Mouse (Mus musculus): ENCODE measurements around the gene Gm9821.

Gene Gm9821

GRCm38 (mm10) chr2:91929455-91929854 lies 16.0 kb upstream of the Gm9821 start:
- Histone ChIP-seq H3K36me3 (ENCODE audit: insufficient read depth, low read length) (peaks cover 17% of the 10 kb centered on the region), H3K27me3 (ENCODE audit: insufficient read depth, low read length) (peaks cover 46% of the 10 kb centered on the region), H3K4me1 (replicated peaks; ENCODE audit: low read depth, low read length) (peaks cover 87% of the 10 kb centered on the region), H3K9me3 (ENCODE audit: low read length) (no peaks in the 10 kb centered on the region), H3K4me3 (replicated peaks; ENCODE audit: low read length) (peak overlapping the region; percentile 86; the same call in 1 of the 2 replicates)
- no peak for TF ChIP-seq POU5F1 (IDR thresholded peaks at IDR 0.05; ENCODE audit: borderline replicate concordance, low read length)
- TF ChIP-seq NANOG (IDR thresholded peaks at IDR 0.05; ENCODE audit: borderline replicate concordance, low read length) = no peak
- TF ChIP-seq CTCF (conservative IDR thresholded peaks at IDR 0.05; ENCODE audit: low read length) = no peak

DNA sequence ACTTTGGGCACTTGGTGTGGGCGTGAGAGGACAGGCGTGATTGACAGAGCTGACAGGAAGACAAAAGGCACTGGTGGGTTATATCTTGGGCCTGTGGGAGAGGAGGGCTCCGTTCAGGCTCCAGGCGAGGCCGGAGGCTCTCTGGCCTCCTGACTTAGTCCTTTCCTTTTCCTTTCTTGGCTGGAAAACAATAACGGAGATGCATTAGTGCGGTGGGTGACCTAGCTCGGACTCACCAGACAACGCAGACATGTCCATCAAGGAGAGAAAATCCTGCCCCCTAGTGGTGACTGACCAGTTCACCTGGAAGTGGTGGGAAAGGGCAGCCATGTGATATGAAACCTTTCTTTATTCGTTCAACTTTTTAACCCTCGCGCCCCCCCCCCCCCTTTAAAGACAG lies 15.6 kb upstream of the Gm9821 start:
- peak overlapping the region; percentile 86 for H3K4me3 ChIP-seq (replicated peaks; ENCODE audit: low read length)
- peaks cover 42% of the 10 kb centered on the region for H3K27me3 ChIP-seq (ENCODE audit: insufficient read depth, low read length)
- H3K4me1 ChIP-seq (replicated peaks; ENCODE audit: low read depth, low read length) = peaks cover 87% of the 10 kb centered on the region
- TF ChIP-seq NANOG (IDR thresholded peaks at IDR 0.05; ENCODE audit: borderline replicate concordance, low read length) (no peak), CTCF (conservative IDR thresholded peaks at IDR 0.05; ENCODE audit: low read length) (peak; percentile 70), POU5F1 (IDR thresholded peaks at IDR 0.05; ENCODE audit: borderline replicate concordance, low read length) (no peak)
- peaks cover 22% of the 10 kb centered on the region for H3K36me3 ChIP-seq (ENCODE audit: insufficient read depth, low read length)
- no peaks in the 10 kb centered on the region for H3K9me3 ChIP-seq (ENCODE audit: low read length)

DNA sequence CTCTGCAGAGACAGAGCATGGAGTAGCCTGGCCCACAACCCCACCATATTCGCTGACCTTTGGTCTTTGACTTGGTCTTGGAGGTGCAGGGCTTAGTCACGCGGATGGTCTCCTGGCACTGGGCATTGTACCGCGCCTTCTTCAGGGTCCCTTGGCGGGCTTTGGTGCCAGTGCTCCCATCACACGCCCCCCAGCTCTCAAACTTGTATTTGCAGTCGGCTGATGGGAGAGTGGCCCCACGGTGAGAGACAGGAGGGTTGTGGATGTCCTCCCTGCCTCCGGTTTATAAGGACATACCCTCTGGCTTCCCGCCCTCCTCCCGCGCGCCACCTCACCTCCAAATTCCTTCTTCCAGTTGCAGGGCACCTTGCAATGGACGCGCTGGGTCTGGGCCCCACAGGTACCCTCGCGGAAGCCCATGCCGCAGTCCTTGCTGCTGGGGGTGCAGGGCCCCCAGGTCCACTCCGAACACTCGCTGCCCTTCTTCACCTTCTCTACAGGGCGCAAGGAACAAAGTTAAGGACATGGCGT lies 14.7 kb upstream of the Gm9821 start:
- Histone ChIP-seq H3K9me3 (ENCODE audit: low read length) (no peaks in the 10 kb centered on the region), H3K4me3 (replicated peaks; ENCODE audit: low read length) (peak overlapping the region; percentile 86), H3K4me1 (replicated peaks; ENCODE audit: low read depth, low read length) (peaks cover 87% of the 10 kb centered on the region), H3K27me3 (ENCODE audit: insufficient read depth, low read length) (peaks cover 33% of the 10 kb centered on the region), H3K36me3 (ENCODE audit: insufficient read depth, low read length) (peaks cover 31% of the 10 kb centered on the region)
- TF ChIP-seq NANOG (IDR thresholded peaks at IDR 0.05; ENCODE audit: borderline replicate concordance, low read length) (no peak), CTCF (conservative IDR thresholded peaks at IDR 0.05; ENCODE audit: low read length) (no peak), POU5F1 (IDR thresholded peaks at IDR 0.05; ENCODE audit: borderline replicate concordance, low read length) (no peak)

DNA sequence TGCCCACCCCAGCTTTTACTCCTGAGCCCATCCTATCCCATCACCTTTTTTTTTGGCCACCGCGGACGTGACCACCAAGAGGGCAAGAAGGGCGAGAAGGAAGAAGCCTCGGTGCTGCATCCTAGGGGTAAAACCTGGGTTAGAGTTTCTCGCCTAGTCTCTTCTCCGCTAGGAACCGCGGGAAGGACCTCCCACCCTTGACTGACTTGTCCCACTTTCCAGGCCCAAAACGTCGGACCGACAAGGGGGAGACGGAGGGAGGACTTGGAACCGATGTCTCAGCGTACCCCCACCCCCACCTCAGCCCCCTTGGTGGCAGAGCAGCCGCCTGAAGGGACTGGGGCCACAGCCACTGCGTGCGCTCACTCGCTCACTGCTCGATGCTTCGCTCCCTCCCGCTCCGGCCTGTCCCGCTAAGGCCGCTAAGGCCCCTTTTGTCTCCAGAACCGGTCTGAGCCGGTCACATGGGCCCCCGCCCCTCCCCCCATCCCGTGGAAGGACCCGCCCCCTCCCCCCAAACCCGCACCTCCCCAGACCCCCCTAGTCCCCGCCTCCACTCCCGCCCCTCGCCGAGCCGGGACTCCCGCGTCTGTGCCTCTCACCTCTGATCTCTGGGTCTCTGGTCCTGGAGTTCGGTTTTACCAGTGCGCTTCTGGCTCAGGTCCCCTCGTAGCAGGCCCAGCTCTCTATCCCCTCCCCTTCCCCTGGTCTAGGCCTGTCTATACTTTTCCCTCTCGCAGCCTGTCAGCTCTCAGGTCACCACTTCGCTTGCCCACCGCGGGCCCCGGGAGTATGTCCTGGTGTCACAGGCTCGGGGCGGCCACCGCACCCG lies 14.0 kb upstream of the Gm9821 start:
- Histone ChIP-seq H3K9me3 (ENCODE audit: low read length) (no peaks in the 10 kb centered on the region), H3K27me3 (ENCODE audit: insufficient read depth, low read length) (peaks cover 26% of the 10 kb centered on the region), H3K4me1 (replicated peaks; ENCODE audit: low read depth, low read length) (peaks cover 88% of the 10 kb centered on the region), H3K4me3 (replicated peaks; ENCODE audit: low read length) (peak overlapping the region; percentile 86), H3K36me3 (ENCODE audit: insufficient read depth, low read length) (peaks cover 38% of the 10 kb centered on the region)
- TF ChIP-seq NANOG (IDR thresholded peaks at IDR 0.05; ENCODE audit: borderline replicate concordance, low read length) = no peak

- peaks cover 88% of the 10 kb centered on the region for H3K4me1 ChIP-seq (replicated peaks; ENCODE audit: low read depth, low read length)
- no peaks in the 10 kb centered on the region for H3K9me3 ChIP-seq (ENCODE audit: low read length)
- peaks cover 20% of the 10 kb centered on the region for H3K27me3 ChIP-seq (ENCODE audit: insufficient read depth, low read length)
- H3K4me3 ChIP-seq (replicated peaks; ENCODE audit: low read length) = peak within 1 kb of the TSS; percentile 86
- H3K36me3 ChIP-seq (ENCODE audit: insufficient read depth, low read length) = peaks cover 45% of the 10 kb centered on the region
- TF ChIP-seq NANOG (IDR thresholded peaks at IDR 0.05; ENCODE audit: borderline replicate concordance, low read length) = no peak
- no peak for TF ChIP-seq POU5F1 (IDR thresholded peaks at IDR 0.05; ENCODE audit: borderline replicate concordance, low read length)
Observed at GRCm38 (mm10) chr2:91932160-91932711, 13.3 kb upstream of the Gm9821 start, which contains the start of gene Mdk. Mdk (minus strand) TSS chr2:91932297.

DNA sequence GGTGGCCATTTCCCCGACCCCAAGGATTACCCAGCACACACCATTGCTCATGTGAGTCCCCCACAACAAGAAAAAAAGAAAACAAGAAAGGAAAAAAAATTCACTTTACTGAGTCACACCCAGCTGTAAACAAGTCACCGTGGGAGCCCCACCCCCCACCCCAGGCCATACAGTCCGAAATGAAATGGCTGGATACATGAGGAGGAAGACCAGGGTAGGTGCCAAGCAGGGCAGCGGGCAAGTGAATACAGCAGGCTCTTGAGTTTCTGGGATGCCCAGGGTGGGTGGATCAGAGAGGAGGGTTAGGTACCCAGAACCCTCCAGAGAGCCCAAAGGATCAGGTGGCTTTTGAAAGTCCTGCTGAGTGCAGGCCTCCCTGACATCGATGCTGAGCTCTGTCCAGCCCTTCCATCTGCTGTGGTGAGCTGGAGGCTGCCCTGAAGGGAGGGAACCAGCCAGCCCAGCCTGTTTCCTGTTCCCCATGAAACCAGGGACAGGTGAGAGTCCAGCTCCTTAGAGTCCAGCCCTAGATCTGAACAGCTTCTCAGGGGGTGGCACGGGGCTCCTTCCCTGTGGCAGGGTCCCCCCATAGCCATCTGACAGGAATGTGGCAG lies 12.7 kb upstream of the Gm9821 start:
- peaks cover 51% of the 10 kb centered on the region for H3K36me3 ChIP-seq (ENCODE audit: insufficient read depth, low read length)
- no peaks in the 10 kb centered on the region for H3K9me3 ChIP-seq (ENCODE audit: low read length)
- peaks cover 89% of the 10 kb centered on the region for H3K4me1 ChIP-seq (replicated peaks; ENCODE audit: low read depth, low read length)
- H3K4me3 ChIP-seq (replicated peaks; ENCODE audit: low read length) = peak overlapping the region; percentile 76
- TF ChIP-seq CTCF (conservative IDR thresholded peaks at IDR 0.05; ENCODE audit: low read length) (no peak), POU5F1 (IDR thresholded peaks at IDR 0.05; ENCODE audit: borderline replicate concordance, low read length) (no peak), NANOG (IDR thresholded peaks at IDR 0.05; ENCODE audit: borderline replicate concordance, low read length) (no peak)
- peaks cover 15% of the 10 kb centered on the region for H3K27me3 ChIP-seq (ENCODE audit: insufficient read depth, low read length)

DNA sequence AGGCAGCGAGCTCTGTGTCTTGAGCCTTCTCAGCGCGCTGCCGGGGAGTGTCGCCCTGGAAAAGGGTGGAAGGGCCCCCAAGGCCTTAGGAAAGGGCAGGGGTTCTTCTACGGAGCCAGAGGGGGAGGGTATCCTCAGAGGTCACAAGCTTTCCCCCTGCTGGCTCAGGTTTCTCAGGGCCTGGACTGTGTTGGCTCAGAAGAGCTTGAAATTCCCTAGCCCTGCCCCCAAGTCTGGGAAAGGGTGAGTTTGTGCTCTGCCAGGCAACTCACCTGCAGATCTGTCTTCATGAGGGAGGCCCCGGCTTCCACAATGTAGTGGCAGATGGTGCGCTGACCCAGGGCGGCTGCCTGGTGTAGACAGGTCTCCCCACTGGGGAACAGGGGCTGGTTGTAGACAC lies 12.0 kb upstream of the Gm9821 start:
- Histone ChIP-seq H3K27me3 (ENCODE audit: insufficient read depth, low read length) (peaks cover 9% of the 10 kb centered on the region), H3K4me3 (replicated peaks; ENCODE audit: low read length) (peak overlapping the region; percentile 76), H3K9me3 (ENCODE audit: low read length) (no peaks in the 10 kb centered on the region), H3K36me3 (ENCODE audit: insufficient read depth, low read length) (peaks cover 57% of the 10 kb centered on the region), H3K4me1 (replicated peaks; ENCODE audit: low read depth, low read length) (peaks cover 89% of the 10 kb centered on the region)
- no peak for TF ChIP-seq POU5F1 (IDR thresholded peaks at IDR 0.05; ENCODE audit: borderline replicate concordance, low read length)
- no peak for TF ChIP-seq CTCF (conservative IDR thresholded peaks at IDR 0.05; ENCODE audit: low read length)
- no peak for TF ChIP-seq NANOG (IDR thresholded peaks at IDR 0.05; ENCODE audit: borderline replicate concordance, low read length)

GRCm38 (mm10) chr2:91934016-91934415 lies 11.5 kb upstream of the Gm9821 start:
- Histone ChIP-seq H3K9me3 (ENCODE audit: low read length) (no peaks in the 10 kb centered on the region), H3K4me1 (replicated peaks; ENCODE audit: low read depth, low read length) (peaks cover 88% of the 10 kb centered on the region), H3K27me3 (ENCODE audit: insufficient read depth, low read length) (peaks cover 3% of the 10 kb centered on the region), H3K4me3 (replicated peaks; ENCODE audit: low read length) (peak overlapping the region; percentile 76), H3K36me3 (ENCODE audit: insufficient read depth, low read length) (peaks cover 63% of the 10 kb centered on the region)
- TF ChIP-seq NANOG (IDR thresholded peaks at IDR 0.05; ENCODE audit: borderline replicate concordance, low read length) (no peak), POU5F1 (IDR thresholded peaks at IDR 0.05; ENCODE audit: borderline replicate concordance, low read length) (no peak), CTCF (conservative IDR thresholded peaks at IDR 0.05; ENCODE audit: low read length) (no peak)

All from E14TG2a.4 (cell line).